Mouse (Mus musculus): Measurements from ENCODE around the gene Zfp619.

GRCm38 (mm10) chr7:39549336-39549735, 31.8 kb downstream of the Zfp619 start:
- TF ChIP-seq TAL1 (IDR thresholded peaks at IDR 0.05; ENCODE audit: low read length) (no peak), GATA1 (IDR thresholded peaks at IDR 0.05; ENCODE audit: low read length) (no peak)

Data from erythroblast, embryonic 14.5 days (primary cell).